ENCODE assay signal across 18 mouse cellular contexts in genomic region chr5:18434245-18434644, GRCm38 (mm10).
"Had no signal": no experiment of that assay in that cellular context is flagged by ENCODE, and none has a peak within 500 bp of the region (broad histone marks: within the 10 kb centered on the region; RNA-seq: fewer than 3 reads in every experiment).

No protein-coding gene starts in this region.

- H3K9me3 ChIP-seq: midbrain, embryonic 13.5 days; midbrain, embryonic 15.5 days; neural tube, embryonic 13.5 days; neural tube, embryonic 15.5 days had no signal

- H3K27ac ChIP-seq: midbrain, embryonic 13.5 days; midbrain, embryonic 15.5 days; neural tube, embryonic 13.5 days; neural tube, embryonic 15.5 days had no signal

- H3K4me1 ChIP-seq: midbrain, embryonic 13.5 days; neural tube, embryonic 13.5 days; neural tube, embryonic 15.5 days had no signal

- DNase-seq: lung, adult 18-20 months; lung, embryonic 14.5 days; lung, postnatal 10 days; lung, postnatal 4 days; retina, postnatal 1 day; right cerebral cortex, adult 18-20 months; right cerebral cortex, postnatal 25 days; right cerebral cortex, postnatal 4 days; spleen, adult 18-20 months; thymus, adult 18-20 months; thymus, postnatal 14 days; thymus, postnatal 36 days had no signal

- ATAC-seq: midbrain, embryonic 13.5 days; midbrain, embryonic 15.5 days had no signal

- H3K27me3 ChIP-seq: midbrain, embryonic 13.5 days; midbrain, embryonic 15.5 days; neural tube, embryonic 13.5 days; neural tube, embryonic 15.5 days had no signal

- H3K9ac ChIP-seq: lung, embryonic 14.5 days; midbrain, embryonic 13.5 days; midbrain, embryonic 15.5 days; neural tube, embryonic 13.5 days; neural tube, embryonic 15.5 days had no signal

- H3K4me2 ChIP-seq: lung, embryonic 14.5 days; midbrain, embryonic 11.5 days; midbrain, embryonic 13.5 days; midbrain, embryonic 15.5 days; neural tube, embryonic 13.5 days; neural tube, embryonic 15.5 days had no signal

- H3K4me3 ChIP-seq: midbrain, embryonic 13.5 days; midbrain, embryonic 15.5 days; myocyte; neural tube, embryonic 13.5 days; neural tube, embryonic 15.5 days had no signal

- H3K36me3 ChIP-seq: midbrain, embryonic 13.5 days; midbrain, embryonic 15.5 days; neural tube, embryonic 13.5 days; neural tube, embryonic 15.5 days had no signal
